In the genomic region with DNA sequence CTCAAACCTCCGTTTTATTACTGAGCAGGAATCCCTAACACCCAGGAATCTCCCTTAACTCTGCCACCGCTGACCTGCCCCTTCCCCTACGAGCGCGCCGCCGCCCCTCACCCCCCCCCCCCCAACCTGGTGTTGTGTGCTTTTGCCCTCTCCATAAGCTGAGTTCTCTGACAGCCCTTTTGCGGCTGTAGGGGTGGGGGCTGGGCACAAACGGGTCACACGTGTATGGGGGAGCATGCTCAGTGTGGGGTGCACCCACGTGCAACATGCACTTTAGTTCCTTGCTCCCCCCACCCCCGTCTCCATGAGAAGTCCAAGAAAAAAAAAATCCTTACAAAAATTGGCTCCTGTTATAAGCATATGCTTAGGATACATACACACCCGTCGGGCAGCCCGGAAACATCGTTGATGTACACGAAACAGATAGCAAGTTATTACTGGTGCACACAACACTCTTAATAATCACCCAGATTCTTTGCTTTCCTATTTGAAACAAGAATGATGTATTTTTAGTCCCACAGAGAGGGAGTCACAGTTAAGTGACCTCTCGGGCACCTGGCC, we compare ENCODE assay signal across 9 mouse cellular contexts. TPM values are rescaled to one million over a fixed set of nuclear protein-coding genes. Genes with fewer than 3 reads are reported as not detected.
DNase-seq lines count a peak whose midpoint lies in the region; ATAC-seq and TF ChIP-seq lines count a peak whose summit lies in the region.
"Had no signal": no experiment of that assay in that cellular context is flagged by ENCODE, and none has a peak within 500 bp of the region (broad histone marks: within the 10 kb centered on the region; RNA-seq: fewer than 3 reads in every experiment).

No protein-coding gene starts in this region.

- H3K36me3 ChIP-seq in hindbrain, embryonic 10.5 days = 0 out of 2 replicates have a peak, but pooled peaks cover 3% of the 10 kb centered on the region
- H3K36me3 ChIP-seq in liver, embryonic 11.5 days (ENCODE audit: control insufficient read depth, insufficient read depth, low read length) = no peaks in the 10 kb centered on the region
- no peaks in the 10 kb centered on the region for H3K36me3 ChIP-seq in small intestine, adult 2 months (ENCODE audit: control insufficient read depth, insufficient read depth, low read length)

- no peaks in the 10 kb centered on the region for H3K9me3 ChIP-seq in hindbrain, embryonic 10.5 days
- no peaks in the 10 kb centered on the region for H3K9me3 ChIP-seq in liver, embryonic 11.5 days (ENCODE audit: control insufficient read depth, low read length)

- H3K27me3 ChIP-seq in hindbrain, embryonic 10.5 days (ENCODE audit: insufficient read depth, poor library complexity, severe bottlenecking) = no peaks in the 10 kb centered on the region
- H3K27me3 ChIP-seq in liver, embryonic 11.5 days (replicated peaks; ENCODE audit: control insufficient read depth, insufficient read depth, low read length) = no peaks in the 10 kb centered on the region
- H3K27me3 ChIP-seq in small intestine, adult 2 months (ENCODE audit: control insufficient read depth, insufficient read depth, low read length) = no peaks in the 10 kb centered on the region

- ATAC-seq in liver, embryonic 11.5 days (replicated peaks; ENCODE audit: low FRiP score) = peak; percentile 1; the same call in 1 of the 2 replicates

- under 1% methylated on average over 18 of the region's 18 CpGs for WGBS in hindbrain, embryonic 10.5 days
- WGBS in liver, embryonic 11.5 days = under 1% methylated on average over 13 of the region's 18 CpGs
- under 1% methylated on average over 18 of the region's 18 CpGs for whole genome bisulfite sequencing in small intestine, adult 2 months

- peak overlapping the region; percentile 96 for H3K4me3 ChIP-seq in hindbrain, embryonic 10.5 days
- peak overlapping the region; percentile 93 for H3K4me3 ChIP-seq in liver, embryonic 11.5 days (ENCODE audit: low read depth, low read length)
- H3K4me3 ChIP-seq in small intestine, adult 2 months (ENCODE audit: low read depth, low read length) = peak overlapping the region; percentile 68

- peak overlapping the region; percentile 98 for H3K4me2 ChIP-seq in liver, embryonic 11.5 days

- peaks cover 91% of the 10 kb centered on the region for H3K4me1 ChIP-seq in hindbrain, embryonic 10.5 days (replicated peaks)
- peaks cover 60% of the 10 kb centered on the region for H3K4me1 ChIP-seq in liver, embryonic 11.5 days (replicated peaks; ENCODE audit: control insufficient read depth, insufficient read depth, low read length)
- peaks cover 31% of the 10 kb centered on the region for H3K4me1 ChIP-seq in small intestine, adult 2 months (ENCODE audit: control insufficient read depth, insufficient read depth, insufficient read length, low read length)

- peak; percentile 71 for DNase-seq in cerebellum, adult 9-10 months
- no peak for DNase-seq in cerebellum, postnatal 4 days (ENCODE audit: low spot score in 2 of 2)
- DNase-seq in retina, postnatal 1 day = peak; percentile 33
- DNase-seq in retina, embryonic 14.5 days (ENCODE audit: low spot score) = no peak
- peak; percentile 30 for DNase-seq in hindbrain, embryonic 10.5 days (ENCODE audit: low spot score)
- no peak for DNase-seq in liver, embryonic 11.5 days (ENCODE audit: low spot score)
- DNase-seq in gastrocnemius, adult 8-10 months (ENCODE audit: low spot score in 2 of 2) = no peak

- H3K9ac ChIP-seq in liver, embryonic 11.5 days (ENCODE audit: low read depth, low read length) = peak overlapping the region; percentile 91

- TF ChIP-seq CTCF in small intestine, adult 2 months (IDR thresholded peaks at IDR 0.05; ENCODE audit: extremely low read depth, insufficient read length, insufficient replicate concordance, low read depth, low read length) = no peak

- peak overlapping the region; percentile 97 for H3K27ac ChIP-seq in hindbrain, embryonic 10.5 days
- peak overlapping the region; percentile 91 for H3K27ac ChIP-seq in liver, embryonic 11.5 days (ENCODE audit: low read depth, low read length)
- peak overlapping the region; percentile 49 for H3K27ac ChIP-seq in small intestine, adult 2 months (ENCODE audit: insufficient read depth, low read depth, low read length)

- TF ChIP-seq POLR2A in small intestine, adult 2 months (IDR thresholded peaks at IDR 0.05; ENCODE audit: low read depth, low read length) = no peak

RNA-seq across cellular contexts. Expression of gene Git1, which starts 1.0 kb away (rescaled TPM):
- polyA plus RNA-seq in hindbrain, embryonic 10.5 days (2016; fragmentation: Nextera tagmentation; extraction: Ambion mirVana) = 14.2 and 14.8 TPM in 2 replicates
- 10.1 and 14.1 TPM in 2 replicates for polyA plus RNA-seq in liver, embryonic 11.5 days (2014; fragmentation: Nextera tagmentation; extraction: Ambion mirVana)
- polyA plus RNA-seq in small intestine, adult 2 months (2012; rRNA removed) = 50.0 and 119 TPM in 2 replicates
- total RNA-seq in gastrocnemius, adult 8-10 months (2022) = 10 to 100 TPM; 25.7 to 34.1 (median 29.7) TPM

RNA-seq across cellular contexts. Expression of gene Ankrd13b, which starts 2.9 kb away (rescaled TPM):
- polyA plus RNA-seq in hindbrain, embryonic 10.5 days (2016; fragmentation: Nextera tagmentation; extraction: Ambion mirVana) = 11.1 and 16.7 TPM in 2 replicates
- polyA plus RNA-seq in liver, embryonic 11.5 days (2014; fragmentation: Nextera tagmentation; extraction: Ambion mirVana) = 4.4 and 5.6 TPM in 2 replicates
- 9.2 and 12.0 TPM in 2 replicates for polyA plus RNA-seq in small intestine, adult 2 months (2012; rRNA removed)
- 10 to 100 TPM in 3 of 4 experiments, 1 to 10 TPM in 1; 9.1 to 13.7 (median 11.7) TPM for total RNA-seq in gastrocnemius, adult 8-10 months (2022)

RNA-seq across cellular contexts. Expression of gene Abhd15, which starts 22.5 kb away (rescaled TPM):
- polyA plus RNA-seq in hindbrain, embryonic 10.5 days (2016; fragmentation: Nextera tagmentation; extraction: Ambion mirVana) = 5.3 and 9.1 TPM in 2 replicates
- polyA plus RNA-seq in liver, embryonic 11.5 days (2014; fragmentation: Nextera tagmentation; extraction: Ambion mirVana) = 3.9 and 4.2 TPM in 2 replicates
- polyA plus RNA-seq in small intestine, adult 2 months (2012; rRNA removed) = 2.7 and 3.7 TPM in 2 replicates
- under 1 TPM; 0.10 to 0.92 (median 0.39) TPM for total RNA-seq in gastrocnemius, adult 8-10 months (2022)

RNA-seq across cellular contexts. Expression of gene Trp53i13, which starts 23.4 kb away (rescaled TPM):
- 32.4 and 41.6 TPM in 2 replicates for polyA plus RNA-seq in hindbrain, embryonic 10.5 days (2016; fragmentation: Nextera tagmentation; extraction: Ambion mirVana)
- 16.2 and 17.9 TPM in 2 replicates for polyA plus RNA-seq in liver, embryonic 11.5 days (2014; fragmentation: Nextera tagmentation; extraction: Ambion mirVana)
- polyA plus RNA-seq in small intestine, adult 2 months (2012; rRNA removed) = 15.2 and 46.8 TPM in 2 replicates
- total RNA-seq in gastrocnemius, adult 8-10 months (2022) = 1 to 10 TPM; 3.3 to 6.0 (median 3.8) TPM

RNA-seq across cellular contexts. Expression of gene Gm10392, which starts 26.6 kb away (rescaled TPM):
- polyA plus RNA-seq in hindbrain, embryonic 10.5 days (2016; fragmentation: Nextera tagmentation; extraction: Ambion mirVana) = 0.12 and 0.21 TPM in 2 replicates
- not detected in 2 replicates for polyA plus RNA-seq in liver, embryonic 11.5 days (2014; fragmentation: Nextera tagmentation; extraction: Ambion mirVana)
- not detected in 2 replicates for polyA plus RNA-seq in small intestine, adult 2 months (2012; rRNA removed)
- not detected for total RNA-seq in gastrocnemius, adult 8-10 months (2022)
- total RNA-seq: layer of hippocampus, postnatal 14 days had no signal

Comparison
In these comparisons a context has a peak if more than half of its experiments do, and no peak if none do; other contexts are left out.
1. DNase-seq: peak in cerebellum, adult 9-10 months (single experiment), retina, postnatal 1 day (single experiment) and hindbrain, embryonic 10.5 days (single experiment); none in cerebellum, postnatal 4 days (0 of 2), retina, embryonic 14.5 days (single experiment), liver, embryonic 11.5 days (single experiment) and gastrocnemius, adult 8-10 months (0 of 2).
2. Peak in every context shown above with its lines, with median percentiles within 50 percentile points of each other: H3K27ac ChIP-seq and H3K4me3 ChIP-seq.